Mouse (Mus musculus): ENCODE data around the gene Rer1. TPM values are rescaled to one million over a fixed set of nuclear protein-coding genes. Genes with fewer than 3 reads are reported as not detected.

The Rer1 gene
- polyA plus RNA-seq, 1 experiment from 2014 or later: 163 TPM

DNA sequence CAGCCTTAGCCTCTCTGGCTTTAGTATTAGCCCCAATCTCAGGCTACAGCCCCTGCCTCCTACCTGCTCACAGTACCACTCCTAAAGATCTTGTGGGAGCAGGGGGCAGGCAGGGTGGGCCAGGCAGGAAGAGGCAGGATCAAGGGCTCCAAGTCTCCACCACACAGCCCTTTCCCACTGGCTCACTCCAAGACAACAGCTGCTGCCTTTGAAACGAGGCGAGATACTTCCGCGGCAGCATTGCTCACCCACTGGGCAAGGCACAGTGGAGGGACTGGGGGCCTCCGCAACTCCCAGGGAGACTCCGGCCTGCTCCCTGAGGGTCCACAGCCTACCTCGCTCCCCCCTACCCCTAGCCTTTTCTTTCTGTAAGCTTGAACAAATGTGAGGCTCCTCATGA is 52.0 kb downstream of the Rer1 start:
- 21% methylated on average over 7 of the region's 7 CpGs for WGBS
- Histone ChIP-seq H3K27ac (ENCODE audit: low read depth, low read length) (no peak overlapping the region), H3K36me3 (ENCODE audit: control insufficient read depth, insufficient read depth, low read length) (no peaks in the 10 kb centered on the region), H3K27me3 (replicated peaks; ENCODE audit: control insufficient read depth, insufficient read depth, low read length) (no peaks in the 10 kb centered on the region), H3K9me3 (replicated peaks; ENCODE audit: control insufficient read depth, low read length) (no peaks in the 10 kb centered on the region), H3K4me3 (ENCODE audit: low read depth, low read length) (no peak overlapping the region), H3K4me2 (ENCODE audit: low read length) (no peak overlapping the region), H3K9ac (ENCODE audit: low read length) (no peak overlapping the region), H3K4me1 (ENCODE audit: control insufficient read depth, insufficient read depth, low read length) (peaks cover 10% of the 10 kb centered on the region)
- peak; percentile 40; the same call in 1 of the 2 replicates for ATAC-seq
- DNase-seq (ENCODE audit: low spot score): no peak

DNA sequence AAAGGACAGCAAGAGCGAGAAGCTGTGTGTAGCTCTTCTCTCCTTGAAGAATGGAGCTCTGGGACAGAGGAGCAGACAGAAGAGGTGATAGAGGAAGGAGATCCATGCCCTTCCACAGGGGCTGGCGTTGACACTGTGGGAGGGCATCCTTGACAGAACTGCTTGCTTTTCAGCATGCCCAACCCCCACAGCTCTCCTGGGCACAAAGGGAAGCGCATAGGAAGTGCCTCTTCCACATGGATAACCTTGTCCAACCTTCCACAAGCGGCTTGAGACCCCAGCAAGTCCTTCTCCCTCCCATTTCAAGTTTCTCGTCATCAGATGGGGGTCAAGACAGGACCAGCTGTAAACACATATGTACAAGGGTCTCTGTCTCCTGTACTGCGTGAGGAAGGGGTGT is 53.1 kb downstream of the Rer1 start:
- WGBS: 26% methylated on average over 6 of the region's 6 CpGs
- Histone ChIP-seq H3K4me3 (ENCODE audit: low read depth, low read length) (no peak overlapping the region), H3K9ac (ENCODE audit: low read length) (no peak overlapping the region), H3K27me3 (replicated peaks; ENCODE audit: control insufficient read depth, insufficient read depth, low read length) (no peaks in the 10 kb centered on the region), H3K27ac (ENCODE audit: low read depth, low read length) (no peak overlapping the region), H3K36me3 (ENCODE audit: control insufficient read depth, insufficient read depth, low read length) (no peaks in the 10 kb centered on the region), H3K4me1 (ENCODE audit: control insufficient read depth, insufficient read depth, low read length) (peaks cover 10% of the 10 kb centered on the region), H3K9me3 (replicated peaks; ENCODE audit: control insufficient read depth, low read length) (no peaks in the 10 kb centered on the region), H3K4me2 (ENCODE audit: low read length) (no peak overlapping the region)
- ATAC-seq: no peak
- DNase-seq (ENCODE audit: low spot score): no peak

DNA sequence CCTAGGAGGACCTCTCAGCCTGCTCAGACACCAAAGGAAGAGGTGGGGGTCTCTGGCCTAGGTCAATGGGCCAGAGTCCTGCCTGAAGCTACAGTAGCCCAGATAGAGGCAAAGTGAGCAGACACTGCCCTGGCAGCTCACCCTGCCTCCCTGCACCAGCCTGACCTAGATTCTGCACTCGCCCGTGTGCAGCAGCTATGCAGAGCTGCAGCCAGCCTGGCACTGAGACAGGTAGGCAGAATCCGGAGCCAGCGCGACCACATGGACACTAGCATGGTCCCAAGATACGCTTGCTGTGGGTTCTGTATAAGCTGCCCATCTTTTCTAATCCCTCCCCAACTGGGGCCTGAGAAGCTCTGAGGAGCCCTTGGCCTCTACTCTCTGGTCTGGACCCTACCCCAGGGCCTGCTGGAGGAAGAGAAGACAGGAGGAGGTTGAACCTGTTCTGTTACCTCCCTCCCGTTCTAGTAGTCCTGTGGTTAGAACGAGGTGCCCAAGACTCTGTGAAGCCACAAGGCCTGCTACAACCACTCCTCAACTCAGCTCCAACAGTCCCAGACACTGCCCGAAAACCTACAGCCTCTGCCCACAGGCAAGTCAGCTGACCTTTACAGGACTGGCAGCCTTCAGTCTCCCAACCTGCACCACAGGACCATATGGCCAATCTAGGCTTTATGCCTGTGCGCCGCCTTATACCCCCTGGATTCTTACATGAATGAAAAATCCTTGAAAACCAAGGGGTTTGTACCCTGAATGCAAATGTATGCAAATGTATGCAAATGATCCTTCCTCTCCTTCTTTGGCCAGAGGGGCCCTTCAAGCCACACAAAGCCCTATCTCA is 61.8 kb downstream of the Rer1 start:
- Histone ChIP-seq H3K27ac (ENCODE audit: low read depth, low read length) (peak overlapping the region; percentile 65; the same call in 1 of the 2 replicates), H3K4me3 (ENCODE audit: low read depth, low read length) (no peak overlapping the region), H3K9ac (ENCODE audit: low read length) (no peak overlapping the region), H3K36me3 (ENCODE audit: control insufficient read depth, insufficient read depth, low read length) (no peaks in the 10 kb centered on the region), H3K4me1 (ENCODE audit: control insufficient read depth, insufficient read depth, low read length) (peaks cover 22% of the 10 kb centered on the region), H3K9me3 (replicated peaks; ENCODE audit: control insufficient read depth, low read length) (no peaks in the 10 kb centered on the region), H3K4me2 (ENCODE audit: low read length) (no peak overlapping the region), H3K27me3 (replicated peaks; ENCODE audit: control insufficient read depth, insufficient read depth, low read length) (no peaks in the 10 kb centered on the region)
- DNase-seq (ENCODE audit: low spot score): peak; percentile 63
- peak; percentile 74 for ATAC-seq
- 53% methylated on average over 11 of the region's 11 CpGs for WGBS

Other genes with a start within 250 kb of the Rer1 start
- 0.85 and 1.5 TPM in 2 replicates for gene Ttc34, start 248.9 kb downstream of the Rer1 start, polyA plus RNA-seq (2014; fragmentation: Nextera tagmentation; extraction: Ambion mirVana)
- gene Mmel1, start 216.8 kb downstream of the Rer1 start, polyA plus RNA-seq (2014; fragmentation: Nextera tagmentation; extraction: Ambion mirVana): 0.13 and 0.37 TPM in 2 replicates
- 40.3 and 45.9 TPM in 2 replicates for gene Fam213b, start 187.2 kb downstream of the Rer1 start, polyA plus RNA-seq (2014; fragmentation: Nextera tagmentation; extraction: Ambion mirVana)
- gene Tnfrsf14, start 157.8 kb downstream of the Rer1 start, polyA plus RNA-seq (2014; fragmentation: Nextera tagmentation; extraction: Ambion mirVana): not detected in 2 replicates
- 73.0 and 86.0 TPM in 2 replicates for gene Hes5, start 125.5 kb downstream of the Rer1 start, polyA plus RNA-seq (2014; fragmentation: Nextera tagmentation; extraction: Ambion mirVana)
- gene Pank4, start 122.3 kb downstream of the Rer1 start, polyA plus RNA-seq (2014; fragmentation: Nextera tagmentation; extraction: Ambion mirVana): 34.6 and 38.9 TPM in 2 replicates
- gene Plch2, start 29.6 kb downstream of the Rer1 start, polyA plus RNA-seq (2014; fragmentation: Nextera tagmentation; extraction: Ambion mirVana): 6.2 and 7.4 TPM in 2 replicates
- 4.2 and 4.9 TPM in 2 replicates for gene Pex10, start 19.4 kb downstream of the Rer1 start, polyA plus RNA-seq (2014; fragmentation: Nextera tagmentation; extraction: Ambion mirVana)
- gene Morn1, start 195 bp upstream of the Rer1 start, polyA plus RNA-seq (2014; fragmentation: Nextera tagmentation; extraction: Ambion mirVana): 7.1 and 10.6 TPM in 2 replicates
- gene Ski, start 136.2 kb upstream of the Rer1 start, polyA plus RNA-seq (2014; fragmentation: Nextera tagmentation; extraction: Ambion mirVana): 16.2 and 17.1 TPM in 2 replicates
- gene Faap20, start 163.4 kb upstream of the Rer1 start, polyA plus RNA-seq (2014; fragmentation: Nextera tagmentation; extraction: Ambion mirVana): 81.2 and 87.4 TPM in 2 replicates